Mouse (Mus musculus): Measurements from ENCODE around the gene Mark2. TPM values are rescaled to one million over a fixed set of nuclear protein-coding genes. Genes with fewer than 3 reads are reported as not detected.

The Mark2 gene
- total RNA-seq, 2 experiments from 2014 or later: 113 to 116 TPM

- intact Hi-C loops (cut with DNase I): no loop called here
- DNase-seq (ENCODE audit: extremely low spot score in 1 of 2, low spot score in 2 of 2): no peak
Measured at GRCm38 (mm10) chr19:7339026-7339425, 2.6 kb downstream of the Mark2 start.

- intact Hi-C loops (cut with DNase I): no loop called here
- no peak for DNase-seq (ENCODE audit: extremely low spot score in 1 of 2, low spot score in 2 of 2)
Measured at GRCm38 (mm10) chr19:7337781-7338342, 3.8 kb downstream of the Mark2 start.

GRCm38 (mm10) chr19:7335656-7336055, 6.0 kb downstream of the Mark2 start:
- intact Hi-C loops (cut with DNase I): no loop called here
- no peak for DNase-seq (ENCODE audit: extremely low spot score in 1 of 2, low spot score in 2 of 2)

GRCm38 (mm10) chr19:7334049-7334448, 7.6 kb downstream of the Mark2 start:
- intact Hi-C loops (cut with DNase I): no loop called here
- DNase-seq (ENCODE audit: extremely low spot score in 1 of 2, low spot score in 2 of 2): no peak

- intact Hi-C loops (cut with DNase I): no loop called here
- no peak for DNase-seq (ENCODE audit: extremely low spot score in 1 of 2, low spot score in 2 of 2)
Measured at GRCm38 (mm10) chr19:7321391-7321790, 20.3 kb downstream of the Mark2 start.

- intact Hi-C loops (cut with DNase I): no loop called here
- DNase-seq (ENCODE audit: extremely low spot score in 1 of 2, low spot score in 2 of 2): no peak
Measured at GRCm38 (mm10) chr19:7320181-7320580, 21.5 kb downstream of the Mark2 start.

- intact Hi-C loops (cut with DNase I): no loop called here
- DNase-seq (ENCODE audit: extremely low spot score in 1 of 2, low spot score in 2 of 2): no peak
Measured at GRCm38 (mm10) chr19:7317716-7318115, 23.9 kb downstream of the Mark2 start.

GRCm38 (mm10) chr19:7316822-7317221, 24.8 kb downstream of the Mark2 start:
- no peak for DNase-seq (ENCODE audit: extremely low spot score in 1 of 2, low spot score in 2 of 2)
- intact Hi-C loops (cut with DNase I): no loop called here

GRCm38 (mm10) chr19:7315587-7315984, 26.1 kb downstream of the Mark2 start:
- DNase-seq (ENCODE audit: extremely low spot score in 1 of 2, low spot score in 2 of 2): no peak
- intact Hi-C loops (cut with DNase I): no loop called here

GRCm38 (mm10) chr19:7314976-7315586, 26.6 kb downstream of the Mark2 start:
- peak in 1 of 2 experiments; percentile 61 for DNase-seq (ENCODE audit: extremely low spot score in 1 of 2, low spot score in 2 of 2)
- intact Hi-C loops (cut with DNase I): no loop called here

- no peak for DNase-seq (ENCODE audit: extremely low spot score in 1 of 2, low spot score in 2 of 2)
- intact Hi-C loops (cut with DNase I): no loop called here
Measured at GRCm38 (mm10) chr19:7313660-7314059, 28.0 kb downstream of the Mark2 start.

GRCm38 (mm10) chr19:7311306-7311705, 30.4 kb downstream of the Mark2 start:
- intact Hi-C loops (cut with DNase I): no loop called here
- DNase-seq (ENCODE audit: extremely low spot score in 1 of 2, low spot score in 2 of 2): no peak

- intact Hi-C loops (cut with DNase I): no loop called here
- DNase-seq (ENCODE audit: extremely low spot score in 1 of 2, low spot score in 2 of 2): peak in 1 of 2 experiments; percentile 67
Measured at GRCm38 (mm10) chr19:7310704-7311103, 31.0 kb downstream of the Mark2 start.

GRCm38 (mm10) chr19:7309738-7310330, 31.8 kb downstream of the Mark2 start:
- no peak for DNase-seq (ENCODE audit: extremely low spot score in 1 of 2, low spot score in 2 of 2)
- intact Hi-C loops (cut with DNase I): no loop called here

- intact Hi-C loops (cut with DNase I): no loop called here
- peak in 1 of 2 experiments; percentile 35 for DNase-seq (ENCODE audit: extremely low spot score in 1 of 2, low spot score in 2 of 2)
Measured at GRCm38 (mm10) chr19:7307995-7308770, 33.5 kb downstream of the Mark2 start.

GRCm38 (mm10) chr19:7306968-7307367, 34.7 kb downstream of the Mark2 start:
- DNase-seq (ENCODE audit: extremely low spot score in 1 of 2, low spot score in 2 of 2): no peak
- intact Hi-C loops (cut with DNase I): no loop called here

- intact Hi-C loops (cut with DNase I): no loop called here
- DNase-seq (ENCODE audit: extremely low spot score in 1 of 2, low spot score in 2 of 2): no peak
Measured at GRCm38 (mm10) chr19:7305380-7306310, 36.0 kb downstream of the Mark2 start.

- intact Hi-C loops (cut with DNase I): no loop called here
- no peak for DNase-seq (ENCODE audit: extremely low spot score in 1 of 2, low spot score in 2 of 2)
Measured at GRCm38 (mm10) chr19:7304801-7305200, 36.9 kb downstream of the Mark2 start.

- intact Hi-C loops (cut with DNase I): no loop called here
- no peak for DNase-seq (ENCODE audit: extremely low spot score in 1 of 2, low spot score in 2 of 2)
Measured at GRCm38 (mm10) chr19:7303796-7304195, 37.9 kb downstream of the Mark2 start.

Data from left cerebral cortex, postnatal 10 days (tissue).